Mouse (Mus musculus): ENCODE results near the gene Hrc. TPM values are rescaled to one million over a fixed set of nuclear protein-coding genes. Genes with fewer than 3 reads are reported as not detected.

The Hrc gene
- polyA plus RNA-seq, 1 experiment from 2014 or later = 0.08 TPM

DNA sequence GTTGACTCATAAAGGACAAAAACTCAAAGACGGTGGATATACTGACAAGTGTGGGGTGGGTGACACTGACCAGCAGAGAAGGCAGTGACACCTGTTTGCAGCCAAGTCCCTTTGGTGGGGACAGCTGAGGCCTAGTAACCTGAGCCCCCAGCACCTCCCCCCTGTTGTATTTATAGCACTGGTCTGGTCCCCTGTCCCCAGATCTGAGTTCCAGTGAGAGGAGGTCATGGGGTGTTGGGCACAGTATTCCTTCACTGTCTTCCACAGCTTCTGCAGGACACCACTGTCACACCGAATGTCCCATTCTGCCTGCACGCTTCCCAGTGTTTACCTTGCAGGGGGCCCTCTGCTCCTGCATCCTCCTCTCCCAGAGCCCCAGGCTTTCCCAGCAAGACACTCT, 485 bp upstream of the Hrc start:
- no peak for ATAC-seq
- Histone ChIP-seq H3K9ac (no peak overlapping the region), H3K4me1 (peaks cover 49% of the 10 kb centered on the region), H3K36me3 (no peaks in the 10 kb centered on the region), H3K4me3 (no peak overlapping the region), H3K9me3 (replicated peaks) (no peaks in the 10 kb centered on the region), H3K4me2 (no peak overlapping the region), H3K27me3 (replicated peaks) (peaks cover 83% of the 10 kb centered on the region), H3K27ac (no peak overlapping the region)
- 37% methylated on average over 3 of the region's 3 CpGs for WGBS (ENCODE audit: insufficient replicate concordance)

DNA sequence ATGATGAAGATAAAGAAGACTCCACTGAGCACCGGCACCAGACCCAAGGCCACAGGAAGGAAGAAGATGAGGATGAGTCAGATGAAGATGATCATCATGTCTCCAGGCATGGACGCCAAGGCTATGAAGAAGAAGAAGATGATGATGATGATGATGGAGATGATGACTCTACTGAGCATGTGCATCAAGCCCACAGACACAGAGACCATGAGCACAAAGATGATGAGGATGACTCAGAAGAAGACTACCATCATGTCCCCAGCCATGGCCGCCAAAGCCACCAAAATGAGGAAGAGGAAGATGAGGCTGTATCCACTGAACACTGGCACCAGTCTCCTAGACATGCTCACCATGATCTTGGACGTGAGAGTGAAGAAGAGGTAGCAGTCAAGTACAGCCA, 1.2 kb downstream of the Hrc start:
- Histone ChIP-seq H3K4me2 (no peak overlapping the region), H3K4me1 (peaks cover 66% of the 10 kb centered on the region), H3K9ac (no peak overlapping the region), H3K4me3 (no peak overlapping the region), H3K36me3 (no peaks in the 10 kb centered on the region), H3K27ac (no peak overlapping the region), H3K27me3 (replicated peaks) (peaks cover 90% of the 10 kb centered on the region), H3K9me3 (replicated peaks) (no peaks in the 10 kb centered on the region)
- ATAC-seq = no peak
- 63% methylated on average over 4 of the region's 4 CpGs for WGBS (ENCODE audit: insufficient replicate concordance)

DNA sequence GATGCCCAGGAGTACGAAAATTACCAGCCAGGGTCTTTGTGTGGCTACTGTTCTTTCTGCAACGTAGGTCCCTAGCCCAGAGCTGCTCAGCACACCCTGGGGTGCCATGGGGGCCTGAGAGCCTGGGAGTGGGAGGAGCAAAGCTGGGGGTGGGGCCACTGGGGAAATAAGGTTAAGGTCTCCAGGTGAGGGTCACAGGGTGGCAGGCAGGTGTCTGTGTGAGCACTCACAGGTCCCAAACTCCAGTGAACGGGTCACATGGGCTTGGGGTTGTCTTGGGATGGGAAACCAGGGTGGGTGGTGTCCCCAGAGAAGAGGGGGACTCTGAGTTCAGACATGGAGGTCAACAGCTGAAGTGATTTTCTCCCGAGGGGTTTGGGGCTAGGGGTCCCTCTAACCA, 2.4 kb downstream of the Hrc start:
- H3K27me3 ChIP-seq (replicated peaks) = peaks cover 79% of the 10 kb centered on the region
- no peak overlapping the region for H3K4me2 ChIP-seq
- H3K27ac ChIP-seq = no peak overlapping the region
- H3K36me3 ChIP-seq = no peaks in the 10 kb centered on the region
- H3K4me3 ChIP-seq = no peak overlapping the region
- no peak overlapping the region for H3K9ac ChIP-seq
- 14% methylated on average over 4 of the region's 4 CpGs for WGBS (ENCODE audit: insufficient replicate concordance)
- ATAC-seq = no peak
- H3K9me3 ChIP-seq (replicated peaks) = no peaks in the 10 kb centered on the region
- H3K4me1 ChIP-seq = peaks cover 74% of the 10 kb centered on the region

DNA sequence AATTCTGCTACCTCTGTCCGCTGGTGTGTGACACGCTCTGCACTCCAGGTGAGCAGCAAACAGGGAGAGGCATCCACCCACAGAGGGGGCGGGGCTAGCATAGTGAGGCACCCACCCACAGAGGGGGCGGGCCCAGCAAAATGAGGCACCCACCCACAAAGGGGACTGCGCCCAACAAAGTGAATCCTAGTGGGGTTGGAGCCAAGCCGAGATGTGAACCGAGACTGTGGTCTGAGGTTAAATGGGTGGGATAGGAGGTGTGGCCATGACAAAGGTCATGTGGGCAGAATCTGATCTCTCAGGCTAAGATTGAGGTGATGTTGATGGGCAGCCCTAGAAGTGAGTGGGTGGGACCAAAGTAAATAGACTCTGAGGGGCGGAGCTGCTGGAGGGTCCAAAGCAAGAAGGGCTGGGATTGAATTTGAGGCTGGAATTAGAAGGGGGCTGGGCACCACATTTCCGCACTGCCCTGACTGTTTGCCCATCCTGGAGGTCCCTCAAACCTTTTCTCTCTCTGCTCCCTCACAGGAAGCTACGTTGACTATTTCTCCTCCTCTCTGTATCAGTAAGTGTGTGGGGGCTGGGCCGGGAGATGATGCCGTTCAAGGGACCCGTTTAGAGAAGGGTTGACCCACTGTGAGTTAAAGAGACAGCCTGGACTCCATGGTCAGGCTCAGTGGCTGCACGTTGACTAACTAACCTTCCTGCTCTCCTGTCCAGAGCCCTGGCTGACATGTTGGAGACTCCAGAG, 3.2 kb downstream of the Hrc start:
- Histone ChIP-seq H3K36me3 (no peaks in the 10 kb centered on the region), H3K27me3 (replicated peaks) (peaks cover 75% of the 10 kb centered on the region), H3K4me2 (peak overlapping the region; percentile 96), H3K4me3 (no peak overlapping the region), H3K4me1 (peaks cover 65% of the 10 kb centered on the region), H3K27ac (no peak overlapping the region), H3K9ac (no peak overlapping the region), H3K9me3 (replicated peaks) (no peaks in the 10 kb centered on the region)
- WGBS (ENCODE audit: insufficient replicate concordance) = 4% methylated on average over 14 of the region's 14 CpGs
- ATAC-seq = no peak

DNA sequence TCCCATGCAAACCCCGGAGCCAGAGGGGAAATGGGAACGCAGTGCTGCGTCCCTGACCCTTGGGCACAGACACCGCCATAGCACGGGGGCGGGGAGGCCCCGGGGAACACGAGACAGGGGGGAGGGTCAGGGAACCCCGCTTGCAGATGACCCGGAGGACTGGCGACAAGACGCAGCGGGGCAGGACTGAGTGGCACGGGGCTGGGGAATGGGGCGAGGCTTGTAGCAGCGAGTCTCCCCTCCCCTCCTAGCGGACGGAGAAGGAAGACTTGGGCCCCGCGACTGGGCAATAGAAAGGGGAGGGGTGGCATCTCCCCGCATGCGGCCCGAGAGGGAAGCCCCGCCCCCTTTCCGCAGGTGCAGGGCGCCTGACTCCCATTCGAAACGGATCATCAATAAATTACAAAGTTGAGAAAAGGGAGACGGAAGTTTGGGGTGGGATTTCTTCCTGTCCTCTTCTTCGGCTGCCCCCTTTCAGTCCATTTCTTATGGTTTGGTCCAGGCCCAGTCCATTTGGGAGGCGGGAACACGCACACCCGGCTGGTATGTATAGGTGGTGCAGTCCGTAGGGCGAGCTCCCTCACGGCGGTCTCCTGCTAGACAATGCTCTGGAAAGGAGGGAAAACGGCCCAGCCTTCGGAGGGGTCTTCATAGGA, 4.4 kb downstream of the Hrc start:
- Histone ChIP-seq H3K9ac (peak overlapping the region; percentile 72), H3K36me3 (no peaks in the 10 kb centered on the region), H3K9me3 (replicated peaks) (no peaks in the 10 kb centered on the region), H3K4me3 (peak overlapping the region; percentile 65), H3K27me3 (replicated peaks) (peaks cover 67% of the 10 kb centered on the region), H3K4me1 (peaks cover 53% of the 10 kb centered on the region), H3K27ac (peak overlapping the region; percentile 46; the same call in 1 of the 2 replicates), H3K4me2 (peak overlapping the region; percentile 96)
- WGBS (ENCODE audit: insufficient replicate concordance) = 2% methylated on average over 38 of the region's 39 CpGs
- peak; percentile 75 for ATAC-seq

DNA sequence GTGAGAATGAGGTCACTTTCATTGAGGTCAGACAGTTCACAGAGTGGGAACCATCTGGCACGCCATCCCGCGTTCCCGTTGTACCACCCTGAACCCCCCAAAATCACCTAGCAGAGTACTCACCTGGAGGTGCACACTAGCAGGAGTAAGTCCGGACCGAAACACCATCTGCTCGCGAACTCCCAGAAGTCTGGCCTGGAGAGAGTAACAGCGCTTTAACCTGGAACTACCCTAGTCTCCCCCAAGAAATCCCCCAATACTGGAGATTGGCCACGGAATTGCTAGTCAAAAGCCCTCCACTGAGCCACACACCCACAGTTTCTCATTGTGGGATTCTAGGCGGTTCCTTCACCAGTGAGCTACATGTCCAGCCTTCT, 5.0 kb downstream of the Hrc start:
- H3K27ac ChIP-seq = peak overlapping the region; percentile 46; the same call in 1 of the 2 replicates
- H3K4me3 ChIP-seq = peak overlapping the region; percentile 65
- no peak for ATAC-seq
- no peaks in the 10 kb centered on the region for H3K36me3 ChIP-seq
- H3K27me3 ChIP-seq (replicated peaks) = peaks cover 66% of the 10 kb centered on the region
- H3K9ac ChIP-seq = peak overlapping the region; percentile 72
- H3K4me1 ChIP-seq = peaks cover 49% of the 10 kb centered on the region
- no peaks in the 10 kb centered on the region for H3K9me3 ChIP-seq (replicated peaks)
- 2% methylated on average over 11 of the region's 11 CpGs for WGBS (ENCODE audit: insufficient replicate concordance)
- H3K4me2 ChIP-seq = peak overlapping the region; percentile 96

DNA sequence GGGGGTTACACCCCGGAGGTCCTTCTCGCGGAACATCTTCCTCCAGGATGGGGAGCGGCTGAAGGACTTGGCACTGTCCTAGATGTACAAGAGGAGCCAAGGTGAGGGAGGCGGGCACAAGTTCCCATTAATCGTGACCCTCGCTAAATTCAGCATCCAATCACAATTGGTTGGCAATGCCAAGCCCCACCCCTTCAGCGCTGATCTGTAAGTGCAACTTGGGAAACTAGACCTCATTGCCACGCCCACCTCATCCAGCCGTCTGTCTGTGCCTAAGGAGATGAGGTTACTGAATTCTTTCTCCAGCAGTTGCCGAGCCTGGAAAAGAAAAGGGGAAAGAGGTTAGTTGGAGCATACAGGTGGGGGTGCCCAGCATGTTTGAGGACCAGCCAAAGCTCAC, 5.6 kb downstream of the Hrc start:
- 2% methylated on average over 11 of the region's 11 CpGs for WGBS (ENCODE audit: insufficient replicate concordance)
- ATAC-seq = peak; percentile 17; the same call in 1 of the 2 replicates
- Histone ChIP-seq H3K9ac (peak overlapping the region; percentile 72), H3K36me3 (no peaks in the 10 kb centered on the region), H3K4me3 (peak overlapping the region; percentile 65), H3K27ac (no peak overlapping the region), H3K27me3 (replicated peaks) (peaks cover 60% of the 10 kb centered on the region), H3K9me3 (replicated peaks) (no peaks in the 10 kb centered on the region), H3K4me2 (peak overlapping the region; percentile 96), H3K4me1 (peaks cover 49% of the 10 kb centered on the region)

DNA sequence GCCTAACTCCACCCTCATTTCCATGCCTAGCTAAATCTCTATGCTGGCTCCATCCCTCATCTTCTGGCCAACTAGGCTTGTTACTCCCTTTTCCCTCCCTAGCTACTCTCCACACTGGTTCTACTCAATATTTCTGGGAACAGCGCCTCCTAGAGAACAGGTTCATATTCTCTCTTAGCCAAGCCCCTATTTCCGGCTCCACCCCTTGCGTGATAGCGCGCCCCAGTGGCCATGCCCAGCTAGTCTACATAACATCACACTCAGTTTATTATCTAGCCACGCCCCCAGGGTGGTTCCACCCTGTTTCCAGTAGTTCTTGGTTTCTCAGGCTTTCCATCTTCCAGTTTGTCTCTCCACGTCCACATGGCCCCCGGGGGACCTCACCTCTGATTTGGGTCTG, 6.2 kb downstream of the Hrc start:
- Histone ChIP-seq H3K4me3 (peak overlapping the region; percentile 65), H3K4me1 (peaks cover 49% of the 10 kb centered on the region), H3K4me2 (peak overlapping the region; percentile 96), H3K27ac (no peak overlapping the region), H3K9ac (no peak overlapping the region), H3K27me3 (replicated peaks) (peaks cover 57% of the 10 kb centered on the region), H3K9me3 (replicated peaks) (no peaks in the 10 kb centered on the region), H3K36me3 (no peaks in the 10 kb centered on the region)
- WGBS (ENCODE audit: insufficient replicate concordance) = 3% methylated on average over 8 of the region's 8 CpGs
- ATAC-seq = peak; percentile 60

DNA sequence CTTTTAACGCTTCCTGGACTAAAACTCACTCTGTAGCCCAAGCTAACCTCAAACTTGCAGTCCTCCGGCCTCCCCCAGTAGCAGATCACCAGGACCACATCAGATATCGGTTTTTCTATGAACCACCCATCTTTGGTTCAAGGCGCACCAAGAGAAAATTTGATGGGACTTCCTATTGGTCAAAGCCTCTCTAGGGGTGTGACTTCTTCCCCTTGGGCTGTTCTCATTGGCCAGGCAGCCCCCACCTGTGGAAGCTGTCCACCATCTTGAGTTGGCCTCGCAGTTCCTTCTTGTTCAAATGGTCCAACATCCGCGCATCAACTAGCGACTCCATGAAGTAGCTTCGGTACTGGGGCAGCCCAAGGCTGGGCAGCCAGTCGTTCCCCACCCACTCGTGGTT, 7.0 kb downstream of the Hrc start:
- Histone ChIP-seq H3K4me2 (no peak overlapping the region), H3K27ac (no peak overlapping the region), H3K9ac (no peak overlapping the region), H3K36me3 (no peaks in the 10 kb centered on the region), H3K9me3 (replicated peaks) (no peaks in the 10 kb centered on the region), H3K27me3 (replicated peaks) (peaks cover 56% of the 10 kb centered on the region), H3K4me1 (peaks cover 49% of the 10 kb centered on the region), H3K4me3 (no peak overlapping the region)
- no peak for ATAC-seq
- WGBS (ENCODE audit: insufficient replicate concordance) = 76% methylated on average over 11 of the region's 11 CpGs

DNA sequence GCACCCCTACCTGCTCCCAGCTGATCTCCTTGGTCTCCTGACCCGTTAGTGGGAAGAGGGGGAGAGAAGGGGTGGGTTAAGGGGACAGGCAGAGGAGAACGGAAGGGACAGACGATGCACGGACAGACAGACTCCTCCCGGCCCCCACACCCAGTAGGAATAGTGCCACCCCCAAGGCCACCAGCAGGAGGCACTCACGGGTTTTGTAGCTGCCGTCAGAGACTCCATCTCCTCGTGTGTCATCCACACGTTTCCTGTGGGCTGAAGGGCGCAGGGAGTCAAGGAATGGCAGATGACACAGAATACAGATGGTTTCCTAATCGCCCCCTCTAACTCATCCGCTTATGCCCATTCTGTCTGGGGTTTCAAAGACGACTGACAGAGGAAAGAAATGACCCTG, 8.5 kb downstream of the Hrc start:
- no peak overlapping the region for H3K4me2 ChIP-seq
- no peak overlapping the region for H3K27ac ChIP-seq
- H3K4me3 ChIP-seq = no peak overlapping the region
- ATAC-seq = no peak
- H3K9ac ChIP-seq = no peak overlapping the region
- no peaks in the 10 kb centered on the region for H3K36me3 ChIP-seq
- H3K9me3 ChIP-seq (replicated peaks) = no peaks in the 10 kb centered on the region
- WGBS (ENCODE audit: insufficient replicate concordance) = 18% methylated on average over 13 of the region's 13 CpGs
- H3K27me3 ChIP-seq (replicated peaks) = peaks cover 54% of the 10 kb centered on the region
- H3K4me1 ChIP-seq = peaks cover 38% of the 10 kb centered on the region

DNA sequence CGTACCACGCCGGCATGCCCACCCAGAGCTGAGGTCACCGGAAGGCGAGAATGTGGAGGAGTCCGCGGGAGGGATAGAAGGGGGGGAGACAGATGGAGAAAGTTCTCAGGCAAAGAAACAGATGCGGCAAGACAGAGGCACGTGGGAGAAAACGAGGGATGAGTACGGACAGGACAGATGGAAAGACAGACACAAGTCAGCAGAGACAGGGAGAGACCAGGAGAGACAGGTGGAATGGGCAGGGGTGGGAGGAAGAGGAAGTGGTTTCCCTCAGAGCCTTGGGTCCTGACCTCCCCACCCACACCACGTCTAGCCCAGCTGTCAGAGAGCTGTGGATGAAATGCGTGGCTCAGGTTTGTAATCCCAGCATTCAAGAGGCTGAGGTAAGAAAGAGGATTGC, 11.8 kb downstream of the Hrc start:
- Histone ChIP-seq H3K4me2 (no peak overlapping the region), H3K27me3 (replicated peaks) (peaks cover 64% of the 10 kb centered on the region), H3K9me3 (replicated peaks) (no peaks in the 10 kb centered on the region), H3K4me3 (no peak overlapping the region), H3K36me3 (no peaks in the 10 kb centered on the region), H3K4me1 (peaks cover 4% of the 10 kb centered on the region; the same call in 1 of the 2 replicates), H3K9ac (no peak overlapping the region), H3K27ac (no peak overlapping the region)
- WGBS (ENCODE audit: insufficient replicate concordance) = 45% methylated on average over 13 of the region's 13 CpGs
- ATAC-seq = no peak

DNA sequence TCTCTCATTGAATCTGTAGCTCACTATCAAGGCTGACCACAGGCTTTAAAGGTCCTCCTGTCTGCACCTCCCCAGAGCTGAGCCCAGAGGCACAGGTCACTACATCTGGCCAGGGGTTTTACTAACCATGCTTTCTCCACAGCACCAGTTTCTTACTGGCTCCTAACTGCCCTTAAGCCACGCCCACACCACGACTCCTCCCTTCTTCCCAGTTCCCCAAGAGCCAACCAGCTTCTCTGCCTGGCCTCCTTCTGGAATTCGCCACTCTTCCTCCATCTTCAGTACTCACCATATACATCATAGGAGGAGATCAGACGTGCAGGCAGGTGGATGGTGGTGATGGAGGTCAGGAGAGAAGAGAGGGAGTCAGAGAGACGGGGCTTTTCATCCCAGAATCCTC, 18.0 kb downstream of the Hrc start:
- H3K9ac ChIP-seq = no peak overlapping the region
- H3K4me2 ChIP-seq = no peak overlapping the region
- H3K4me1 ChIP-seq = peaks cover 13% of the 10 kb centered on the region
- WGBS (ENCODE audit: insufficient replicate concordance) = 20% methylated on average over 5 of the region's 5 CpGs
- no peak overlapping the region for H3K4me3 ChIP-seq
- no peaks in the 10 kb centered on the region for H3K9me3 ChIP-seq (replicated peaks)
- H3K27me3 ChIP-seq (replicated peaks) = peaks cover 78% of the 10 kb centered on the region
- H3K27ac ChIP-seq = no peak overlapping the region
- no peak for ATAC-seq
- H3K36me3 ChIP-seq = no peaks in the 10 kb centered on the region
